Mouse (Mus musculus) A20 (cell line): ENCODE measurements around the gene Tcf15.

Experiments used
- DNase-seq: peaks from one replicate; pipeline ENCODE4 v3.0.0-alpha.2; 2011; ENCODE audit warnings: low read depth, low spot score

Tcf15 gene

DNA sequence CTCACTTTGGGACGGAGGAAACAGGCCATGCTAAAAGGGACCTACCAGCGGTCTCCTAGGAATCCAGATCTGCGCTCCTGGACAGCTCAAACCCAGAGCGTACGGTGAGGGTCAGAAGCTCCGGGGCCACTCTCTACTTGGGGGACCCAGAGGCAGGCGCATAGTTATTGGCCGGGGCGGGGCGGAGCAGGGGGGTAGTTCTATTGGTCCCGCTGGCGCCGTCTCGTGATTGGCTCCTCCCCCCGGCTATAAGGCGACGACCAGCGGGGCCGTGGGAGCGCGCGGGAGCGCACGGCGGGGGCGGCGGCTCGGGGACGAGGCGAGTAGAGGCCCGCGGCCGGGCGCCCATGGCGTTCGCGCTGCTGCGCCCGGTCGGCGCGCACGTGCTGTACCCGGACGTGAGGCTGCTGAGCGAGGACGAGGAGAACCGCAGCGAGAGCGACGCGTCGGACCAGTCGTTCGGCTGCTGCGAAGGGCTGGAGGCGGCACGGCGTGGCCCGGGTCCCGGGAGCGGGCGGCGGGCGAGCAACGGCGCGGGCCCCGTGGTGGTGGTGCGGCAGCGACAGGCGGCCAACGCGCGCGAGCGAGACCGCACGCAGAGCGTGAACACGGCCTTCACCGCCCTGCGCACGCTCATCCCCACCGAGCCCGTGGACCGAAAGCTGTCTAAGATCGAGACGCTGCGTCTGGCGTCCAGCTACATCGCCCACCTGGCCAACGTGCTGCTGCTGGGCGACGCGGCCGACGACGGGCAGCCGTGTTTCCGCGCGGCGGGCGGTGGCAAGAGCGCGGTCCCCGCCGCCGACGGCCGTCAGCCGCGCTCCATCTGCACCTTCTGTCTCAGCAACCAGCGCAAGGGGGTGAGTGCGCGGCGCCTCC is at the start of gene Tcf15:
Tcf15 (plus strand) TSS at position 283 of the 879 bp plus-strand sequence.
- DNase-seq, result no peak

DNA sequence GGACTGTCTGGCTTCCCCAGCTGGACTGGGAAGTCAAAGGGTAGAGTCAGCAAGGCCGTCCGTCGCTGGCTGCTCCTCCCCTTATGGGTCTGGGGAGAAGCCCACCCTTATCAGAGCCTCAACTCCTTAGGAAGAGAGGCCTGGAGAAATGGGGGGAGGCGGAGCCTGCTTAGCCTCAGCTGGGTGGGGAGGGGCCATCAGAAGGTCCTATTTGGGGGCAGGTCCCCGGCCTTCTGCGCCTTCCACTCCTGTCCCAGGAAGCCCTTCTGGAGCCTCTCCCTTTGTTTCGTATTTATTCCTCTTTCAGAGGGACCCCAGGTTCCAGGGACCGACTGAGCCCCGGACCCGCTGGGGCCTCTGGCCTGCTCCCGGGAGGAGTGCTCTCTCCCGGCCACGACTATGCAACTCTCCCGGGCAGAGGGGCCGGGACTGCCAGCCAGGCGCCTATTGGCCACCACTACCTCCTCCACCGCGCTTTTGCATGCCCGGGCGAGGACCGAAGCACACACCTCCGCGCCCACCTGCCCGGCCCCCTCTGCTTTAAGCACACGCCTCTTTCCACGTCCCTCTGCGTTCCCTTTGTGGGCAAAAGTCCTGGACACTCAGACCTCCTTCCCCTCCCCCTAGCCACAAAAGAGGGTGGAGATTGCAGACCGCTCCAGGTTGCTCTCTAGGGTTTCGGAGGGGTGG is 48.4 kb upstream of the Tcf15 start:
- no peak for DNase-seq

- DNase-seq, result no peak
Observed at GRCm38 (mm10) chr2:152096922-152097321, 46.4 kb upstream of the Tcf15 start.

- DNase-seq, result no peak
Observed at GRCm38 (mm10) chr2:152097916-152098315, 45.4 kb upstream of the Tcf15 start.

DNA sequence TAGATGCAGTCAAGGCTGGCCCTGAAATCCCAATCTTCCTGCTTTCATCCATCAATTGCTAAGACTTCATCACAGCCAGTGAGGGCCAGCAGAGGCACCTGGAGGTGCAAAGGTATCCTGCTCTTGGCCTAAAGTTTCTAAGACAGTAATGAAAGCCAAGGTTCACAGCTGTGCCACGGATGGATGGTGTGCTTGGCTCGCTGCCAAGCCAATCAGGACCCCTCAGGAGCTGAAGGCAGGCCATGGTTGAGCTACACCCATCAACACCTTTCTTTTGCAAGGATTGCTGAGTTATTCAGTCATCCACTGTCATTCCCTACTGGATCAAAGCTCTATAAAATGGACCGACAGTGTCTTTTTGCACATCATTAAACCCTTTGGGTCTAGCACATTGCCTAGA is 43.8 kb upstream of the Tcf15 start:
- DNase-seq, result no peak

GRCm38 (mm10) chr2:152101761-152102160 is 41.6 kb upstream of the Tcf15 start:
- peak; percentile 13 for DNase-seq

- DNase-seq, result no peak
Observed at GRCm38 (mm10) chr2:152102369-152102768, 41.0 kb upstream of the Tcf15 start.

- no peak for DNase-seq
Observed at GRCm38 (mm10) chr2:152104711-152105317, 38.5 kb upstream of the Tcf15 start.

- no peak for DNase-seq
Observed at GRCm38 (mm10) chr2:152105318-152106224, 37.8 kb upstream of the Tcf15 start, which contains the start of gene Srxn1. Gene Srxn1 (plus strand): TSS chr2:152105516.

DNA sequence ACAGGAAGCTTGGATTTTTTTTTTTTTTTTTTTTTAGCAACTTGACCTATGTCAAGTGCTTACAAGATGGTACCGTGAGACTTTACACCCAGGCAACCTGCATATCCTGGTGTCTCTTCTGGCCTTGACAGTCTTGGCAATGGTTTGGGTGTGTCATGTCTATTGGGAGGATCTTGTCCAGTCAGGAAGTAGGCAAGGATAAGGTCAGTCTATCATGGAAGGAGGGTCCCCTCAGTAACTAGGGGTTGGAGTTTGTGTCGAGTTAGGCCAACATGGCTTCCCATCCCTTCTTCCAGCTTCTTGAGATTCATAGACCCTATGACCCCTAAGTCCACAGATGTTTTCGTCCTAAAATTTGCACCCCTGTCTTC is 37.2 kb upstream of the Tcf15 start:
- DNase-seq, result no peak

DNA sequence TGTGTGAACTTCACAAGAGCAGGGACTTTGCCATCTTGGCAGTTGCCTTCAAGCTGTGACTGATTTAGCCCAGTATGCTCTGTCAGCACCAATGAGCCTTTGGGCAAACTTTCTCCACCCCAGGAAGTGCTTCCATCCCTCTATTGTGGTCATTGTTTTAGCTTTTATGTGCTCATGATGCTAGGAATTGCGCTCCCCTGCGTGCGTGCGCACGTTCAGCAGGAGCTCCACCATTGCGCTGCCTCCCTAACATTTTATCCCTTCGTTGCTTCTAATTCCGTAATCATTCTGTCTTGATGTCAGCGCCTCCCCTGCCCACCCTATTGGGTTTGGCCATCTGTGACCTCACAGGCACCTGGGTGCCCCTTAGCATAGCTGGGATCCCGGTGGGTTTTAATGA is 36.8 kb upstream of the Tcf15 start:
- DNase-seq, result no peak

- no peak for DNase-seq
Observed at GRCm38 (mm10) chr2:152108702-152109101, 34.7 kb upstream of the Tcf15 start.

DNA sequence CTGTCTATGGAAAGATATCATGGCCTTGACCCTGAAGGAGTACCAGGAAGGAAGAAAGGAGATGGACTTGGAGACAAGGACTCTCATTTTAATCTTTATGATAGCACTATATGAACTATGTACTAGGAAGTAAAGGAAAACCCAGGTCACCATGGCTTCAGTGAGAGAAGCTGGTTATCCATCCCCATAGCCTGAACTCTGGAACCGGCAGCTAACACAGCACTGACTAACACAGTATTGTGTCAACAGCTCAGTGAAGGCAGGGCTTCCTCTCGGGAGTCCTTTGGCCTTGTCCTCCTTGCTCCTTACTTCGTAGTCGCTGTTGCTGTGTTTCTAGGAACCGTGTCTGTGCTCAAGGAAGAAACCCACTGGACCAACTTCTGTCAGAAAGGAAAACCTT is 34.0 kb upstream of the Tcf15 start:
- no peak for DNase-seq

GRCm38 (mm10) chr2:152111311-152111710 is 32.0 kb upstream of the Tcf15 start:
- DNase-seq, result no peak

- DNase-seq, result peak; percentile 82
Observed at GRCm38 (mm10) chr2:152111920-152112319, 31.4 kb upstream of the Tcf15 start.

GRCm38 (mm10) chr2:152112490-152112889 is 30.9 kb upstream of the Tcf15 start:
- DNase-seq, result no peak

DNA sequence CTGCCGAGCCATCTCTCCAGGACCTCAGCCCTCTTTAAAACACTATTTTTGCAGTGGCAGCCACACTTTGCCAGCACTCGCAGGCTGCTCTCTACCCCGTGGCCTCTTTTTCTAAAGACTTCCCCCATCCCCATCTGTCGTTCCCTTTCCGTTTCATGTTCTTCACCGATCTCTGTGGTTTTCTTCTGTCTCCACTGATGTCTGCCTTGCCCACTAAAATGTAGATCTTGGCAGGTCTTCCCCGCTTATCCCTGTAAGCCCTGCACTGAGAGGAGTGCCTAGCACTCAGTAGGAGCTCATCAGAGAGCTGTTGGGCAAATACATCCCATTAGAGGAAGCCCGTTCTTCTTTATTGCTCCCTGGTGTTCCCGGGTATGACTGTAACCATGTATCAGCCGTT is 30.4 kb upstream of the Tcf15 start:
- no peak for DNase-seq

- DNase-seq, result no peak
Observed at GRCm38 (mm10) chr2:152114057-152114975, 29.0 kb upstream of the Tcf15 start.

GRCm38 (mm10) chr2:152117694-152118093 is 25.7 kb upstream of the Tcf15 start:
- no peak for DNase-seq

DNA sequence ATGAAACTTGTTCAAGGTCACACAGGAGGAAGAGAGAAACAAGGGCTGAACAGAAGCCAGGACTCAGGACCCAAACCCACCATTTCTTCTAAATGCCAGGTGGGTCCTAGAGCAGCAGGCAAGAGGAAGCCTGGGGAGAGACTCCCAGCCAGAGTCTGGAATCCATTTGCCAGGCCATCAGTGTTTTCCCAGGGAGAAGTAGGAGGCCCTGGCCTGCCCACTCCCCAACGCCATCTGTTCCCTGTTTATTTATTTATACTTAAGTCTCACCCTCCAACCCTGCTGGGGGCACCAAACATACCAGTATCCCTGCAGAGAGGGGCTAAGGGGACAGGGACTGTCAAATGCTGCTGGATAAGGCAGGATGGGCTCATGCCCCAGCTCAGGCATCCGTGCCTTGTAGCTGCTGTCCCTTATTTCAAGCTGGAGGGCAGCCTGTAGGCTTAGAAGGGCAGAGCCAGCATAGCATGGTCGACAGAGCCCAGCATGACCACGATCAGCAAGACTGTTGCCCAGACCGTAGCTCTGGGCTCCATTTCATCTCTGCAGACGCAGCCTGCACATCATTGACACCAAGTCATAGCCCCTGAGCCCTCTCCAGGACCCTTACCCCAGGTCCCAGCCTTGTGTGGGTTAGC is 24.0 kb upstream of the Tcf15 start:
- no peak for DNase-seq
